Comparison of ENCODE assay signal across 1 mouse cellular context in the genomic region with DNA sequence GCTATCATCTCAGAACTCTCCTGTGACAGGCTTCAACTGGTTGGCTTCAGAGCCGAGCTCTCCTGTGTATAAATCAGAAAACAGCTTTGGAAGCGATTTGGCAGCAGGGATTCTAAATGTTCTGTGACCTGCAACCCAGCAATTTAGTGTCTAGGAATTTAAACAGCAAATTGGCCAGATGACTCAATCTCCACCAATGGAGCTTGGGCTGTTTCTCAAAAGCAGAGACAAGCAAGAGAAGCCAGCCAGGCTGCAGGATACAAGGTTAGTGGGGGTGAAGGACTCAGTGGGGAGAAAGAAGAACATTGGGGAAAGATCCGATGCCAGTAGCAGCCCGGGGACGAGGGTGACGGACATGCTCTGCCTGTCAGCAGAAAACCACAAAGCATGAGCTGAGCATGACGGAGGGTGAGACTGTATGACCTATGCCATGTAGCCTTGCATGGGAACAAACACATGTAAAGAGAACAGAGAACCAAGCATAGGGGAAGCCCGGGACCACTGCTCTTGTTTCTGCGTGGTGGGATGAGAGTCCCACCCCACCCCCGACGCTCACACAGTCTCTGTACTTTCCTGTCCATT.
TF ChIP-seq lines count a peak whose summit lies in the region.

No protein-coding gene starts in this region.

TF ChIP-seq in CH12.LX, 34 proteins besides CTCF, POLR2A, EP300 and RAD21:
- TF ChIP-seq NELFE (IDR thresholded peaks at IDR 0.05; ENCODE audit: low read depth, low read length) (no peak), BHLHE40 (IDR thresholded peaks at IDR 0.05; ENCODE audit: low read depth, low read length) (0 out of 2 replicates have a peak, but pooled peaks have one; percentile 10)
